28 mouse cellular contexts compared by ENCODE assay signal in the genomic region with DNA sequence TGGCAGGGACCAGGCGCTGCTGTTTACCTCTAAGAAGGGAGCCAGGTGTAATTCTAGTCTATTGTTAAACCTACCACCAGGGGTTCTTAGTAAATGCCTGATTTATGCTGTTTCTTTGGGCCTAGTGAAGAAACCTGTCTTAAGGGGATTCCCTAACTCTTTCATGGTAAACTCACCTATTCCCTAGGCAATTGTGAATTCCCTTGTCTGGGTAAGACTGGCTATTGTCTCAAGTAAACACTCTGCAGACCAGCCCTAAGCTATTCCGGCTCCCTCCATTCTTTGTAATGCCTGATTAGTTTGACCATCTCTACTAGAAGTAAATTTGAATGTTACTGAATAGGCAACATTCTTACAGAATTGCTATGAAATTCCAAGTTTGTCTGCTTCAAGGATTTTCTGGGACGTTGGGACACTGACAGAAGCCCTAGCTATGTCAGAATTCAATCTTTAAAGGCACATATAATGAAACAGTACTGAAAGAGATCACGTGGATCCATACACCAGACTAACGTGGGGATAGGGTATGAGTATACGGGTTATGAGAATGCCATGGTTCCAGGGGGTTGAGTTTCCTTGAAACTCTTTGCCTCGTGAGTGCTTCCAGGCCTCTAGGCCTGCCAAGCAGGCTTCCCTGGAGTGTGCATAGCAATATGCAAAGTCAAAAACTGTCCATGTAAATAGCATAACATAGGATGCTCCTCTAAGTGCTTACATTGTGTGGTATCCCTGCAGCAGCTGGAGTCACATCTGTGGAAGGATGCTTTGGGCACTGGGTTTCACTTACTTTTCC.
"Had no signal": no experiment of that assay in that cellular context is flagged by ENCODE, and none has a peak within 500 bp of the region (broad histone marks: within the 10 kb centered on the region; RNA-seq: fewer than 3 reads in every experiment).

No protein-coding gene starts in this region.

- ATAC-seq: inflammation-experienced regulatory T-cells, adult 6 months; intestine, embryonic 15.5 days; liver, postnatal 0 days had no signal

- H3K9me3 ChIP-seq: heart, embryonic 15.5 days; hindbrain, embryonic 13.5 days; hindbrain, embryonic 15.5 days; intestine, embryonic 15.5 days; kidney, embryonic 15.5 days; limb, embryonic 10.5 days; limb, embryonic 12.5 days; liver, embryonic 13.5 days; liver, embryonic 15.5 days had no signal

- H3K9ac ChIP-seq: heart, embryonic 15.5 days; hindbrain, embryonic 13.5 days; hindbrain, embryonic 15.5 days; intestine, embryonic 15.5 days; kidney, embryonic 15.5 days; limb, embryonic 12.5 days; liver, embryonic 13.5 days; liver, embryonic 15.5 days; liver, postnatal 0 days had no signal

- H3K36me3 ChIP-seq: heart, embryonic 15.5 days; hindbrain, embryonic 13.5 days; hindbrain, embryonic 15.5 days; intestine, embryonic 15.5 days; kidney, embryonic 15.5 days; limb, embryonic 10.5 days; limb, embryonic 12.5 days; liver, embryonic 13.5 days; liver, embryonic 15.5 days had no signal

- DNase-seq: gastrocnemius, postnatal 14 days; gastrocnemius, postnatal 36 days; heart, adult 11 months; heart, adult 2 months; heart, postnatal 14 days; heart, postnatal 36 days; kidney, adult 11 months; kidney, adult 2 months; kidney, adult 9 months; kidney, postnatal 14 days; kidney, postnatal 36 days; layer of hippocampus, adult 9-11 months; layer of hippocampus, postnatal 36 days; liver; liver, embryonic 13.5 days; liver, postnatal 0 days had no signal

- H3K27me3 ChIP-seq: heart, embryonic 15.5 days; hindbrain, embryonic 13.5 days; hindbrain, embryonic 15.5 days; intestine, embryonic 15.5 days; kidney, embryonic 15.5 days; limb, embryonic 12.5 days; liver, embryonic 13.5 days; liver, embryonic 15.5 days had no signal

- H3K4me1 ChIP-seq: hindbrain, embryonic 13.5 days; hindbrain, embryonic 15.5 days; intestine, embryonic 15.5 days; kidney, embryonic 15.5 days; limb, embryonic 10.5 days; limb, embryonic 12.5 days; liver, embryonic 13.5 days; liver, embryonic 15.5 days had no signal

- H3K27ac ChIP-seq: heart, adult 2 months; heart, embryonic 15.5 days; hindbrain, embryonic 13.5 days; hindbrain, embryonic 15.5 days; intestine, embryonic 15.5 days; kidney, embryonic 15.5 days; kidney, postnatal 0 days; limb, embryonic 10.5 days; limb, embryonic 12.5 days; liver, embryonic 13.5 days; liver, embryonic 15.5 days had no signal

- H3K4me2 ChIP-seq: heart, embryonic 11.5 days; heart, embryonic 15.5 days; hindbrain, embryonic 13.5 days; hindbrain, embryonic 15.5 days; intestine, embryonic 15.5 days; kidney, embryonic 15.5 days; limb, embryonic 12.5 days; liver, embryonic 11.5 days; liver, embryonic 13.5 days; liver, embryonic 15.5 days had no signal

- H3K4me3 ChIP-seq: heart, adult 2 months; heart, embryonic 15.5 days; hindbrain, embryonic 13.5 days; hindbrain, embryonic 15.5 days; intestine, embryonic 15.5 days; kidney, embryonic 15.5 days; limb, embryonic 10.5 days; limb, embryonic 12.5 days; liver, embryonic 13.5 days; liver, embryonic 15.5 days had no signal
